Mouse (Mus musculus): ENCODE measurements around the gene Cdh7.
"Not testable (repeated sequence)": the region's sequence is repeated elsewhere in the genome, so short reads cannot be mapped to it uniquely, and the experiment has no call there.

The Cdh7 gene

GRCm38 (mm10) chr1:109982064-109982808 is at the start of gene Cdh7:
TSS of gene Cdh7 (plus strand) at chr1:109982431.
- peak; percentile 71 for DNase-seq (ENCODE audit: low spot score)

- no peak for DNase-seq (ENCODE audit: low spot score)
Observed at GRCm38 (mm10) chr1:109932674-109933073, 49.6 kb upstream of the Cdh7 start.

GRCm38 (mm10) chr1:109948571-109948970 is 33.7 kb upstream of the Cdh7 start:
- peak; percentile 6 for DNase-seq (ENCODE audit: low spot score)

- DNase-seq (ENCODE audit: low spot score) = peak; percentile 42
Observed at GRCm38 (mm10) chr1:109971721-109972425, 10.4 kb upstream of the Cdh7 start.

- no peak for DNase-seq (ENCODE audit: low spot score)
Observed at GRCm38 (mm10) chr1:109972426-109973015, 9.7 kb upstream of the Cdh7 start.

GRCm38 (mm10) chr1:109982809-109983536 is 742 bp downstream of the Cdh7 start:
- peak; percentile 22 for DNase-seq (ENCODE audit: low spot score)

GRCm38 (mm10) chr1:109983537-109983912 is 1.3 kb downstream of the Cdh7 start:
- peak; percentile 5 for DNase-seq (ENCODE audit: low spot score)

GRCm38 (mm10) chr1:109984776-109985175 is 2.5 kb downstream of the Cdh7 start:
- no peak for DNase-seq (ENCODE audit: low spot score)

GRCm38 (mm10) chr1:109985468-109985867 is 3.2 kb downstream of the Cdh7 start:
- peak; percentile 86 for DNase-seq (ENCODE audit: low spot score)

- DNase-seq (ENCODE audit: low spot score) = no peak
Observed at GRCm38 (mm10) chr1:109989541-109989940, 7.3 kb downstream of the Cdh7 start.

GRCm38 (mm10) chr1:109993906-109994305 is 11.7 kb downstream of the Cdh7 start:
- DNase-seq (ENCODE audit: low spot score) = no peak

- no peak for DNase-seq (ENCODE audit: low spot score)
Observed at GRCm38 (mm10) chr1:110004451-110004850, 22.2 kb downstream of the Cdh7 start.

- no peak for DNase-seq (ENCODE audit: low spot score)
Observed at GRCm38 (mm10) chr1:110005038-110005437, 22.8 kb downstream of the Cdh7 start.

- DNase-seq (ENCODE audit: low spot score) = no peak
Observed at GRCm38 (mm10) chr1:110012153-110012552, 29.9 kb downstream of the Cdh7 start.

- no peak for DNase-seq (ENCODE audit: low spot score)
Observed at GRCm38 (mm10) chr1:110056317-110056716, 74.1 kb downstream of the Cdh7 start.

GRCm38 (mm10) chr1:110067405-110067804 is 85.2 kb downstream of the Cdh7 start:
- DNase-seq (ENCODE audit: low spot score) = no peak

GRCm38 (mm10) chr1:110078471-110078870 is 96.2 kb downstream of the Cdh7 start:
- DNase-seq (ENCODE audit: low spot score) = no peak

- no peak for DNase-seq (ENCODE audit: low spot score)
Observed at GRCm38 (mm10) chr1:110118071-110118470, 135.8 kb downstream of the Cdh7 start.

GRCm38 (mm10) chr1:110118862-110119261 is 136.6 kb downstream of the Cdh7 start:
- peak; percentile 17 for DNase-seq (ENCODE audit: low spot score)

- DNase-seq (ENCODE audit: low spot score) = not testable (repeated sequence)
Observed at GRCm38 (mm10) chr1:110171459-110171858, 189.2 kb downstream of the Cdh7 start.
